Mouse (Mus musculus): ENCODE measurements around the gene Dennd6b. TPM values are rescaled to one million over a fixed set of nuclear protein-coding genes. Genes with fewer than 3 reads are reported as not detected.

The Dennd6b gene
- polyA plus RNA-seq, 1 experiment: 2.2 TPM

DNA sequence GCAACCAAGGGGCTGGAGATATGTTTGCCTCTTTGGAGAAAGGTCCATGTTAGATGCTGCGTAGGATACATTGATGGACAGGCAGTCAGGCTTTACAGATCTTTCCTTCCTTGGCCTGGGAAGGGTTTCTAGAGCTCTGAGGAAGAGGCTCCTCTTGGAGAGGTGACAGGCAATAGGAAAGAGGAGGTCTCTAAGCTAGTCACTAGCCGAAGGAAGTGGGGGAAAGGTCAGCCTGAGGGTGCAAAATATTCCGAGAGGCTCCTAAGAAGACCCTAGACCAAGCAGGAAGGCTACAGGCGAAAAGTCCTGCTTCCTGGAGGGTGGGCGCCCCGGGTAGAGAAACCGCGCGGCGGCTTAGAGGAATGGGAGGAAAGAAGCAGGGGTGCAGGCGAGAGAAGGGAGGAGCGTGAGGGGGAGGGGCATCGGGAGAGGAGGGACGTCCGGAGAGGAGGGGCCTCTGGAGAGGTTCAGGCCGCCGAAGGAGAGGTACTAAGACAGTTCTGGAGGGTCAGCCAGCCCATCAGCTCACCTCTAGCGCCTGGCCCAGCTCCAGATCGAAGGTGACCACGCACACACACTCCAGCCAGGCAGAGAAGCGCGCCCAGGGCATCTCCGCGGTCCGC, 495 bp downstream of the Dennd6b start:
- Histone ChIP-seq H3K27ac (replicated peaks; ENCODE audit: low read depth, low read length) (peak overlapping the region; percentile 92), H3K4me1 (ENCODE audit: control insufficient read depth, insufficient read depth, insufficient read length, low read length) (peaks cover 4% of the 10 kb centered on the region; the same call in 1 of the 2 replicates), H3K4me3 (ENCODE audit: insufficient read depth, low read depth, low read length) (peak overlapping the region; percentile 92)

GRCm38 (mm10) chr15:89195261-89195681, 1.0 kb downstream of the Dennd6b start:
- Histone ChIP-seq H3K27ac (replicated peaks; ENCODE audit: low read depth, low read length) (no peak overlapping the region), H3K4me3 (ENCODE audit: insufficient read depth, low read depth, low read length) (peak overlapping the region; percentile 92), H3K4me1 (ENCODE audit: control insufficient read depth, insufficient read depth, insufficient read length, low read length) (peaks cover 4% of the 10 kb centered on the region; the same call in 1 of the 2 replicates)

DNA sequence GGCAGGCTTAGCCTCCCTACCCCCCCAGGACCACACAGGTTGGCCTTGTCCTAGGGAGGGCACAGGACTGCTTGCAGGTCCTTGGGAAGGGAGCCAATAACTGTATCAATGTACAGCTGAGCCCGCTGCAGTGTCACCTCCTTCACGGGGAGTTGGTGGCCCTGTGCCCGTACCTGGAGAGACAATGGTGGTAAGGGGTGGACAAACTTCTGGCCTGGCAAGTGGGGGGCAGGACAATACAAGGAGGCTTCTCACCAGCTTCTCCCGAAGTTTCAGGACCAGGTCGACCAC, 11.4 kb downstream of the Dennd6b start:
- Histone ChIP-seq H3K27ac (replicated peaks; ENCODE audit: low read depth, low read length) (no peak overlapping the region), H3K4me1 (ENCODE audit: control insufficient read depth, insufficient read depth, insufficient read length, low read length) (0 out of 2 replicates have a peak, but pooled peaks cover 4% of the 10 kb centered on the region), H3K4me3 (ENCODE audit: insufficient read depth, low read depth, low read length) (no peak overlapping the region)

- 0 out of 2 replicates have a peak, but pooled peaks cover 4% of the 10 kb centered on the region for H3K4me1 ChIP-seq (ENCODE audit: control insufficient read depth, insufficient read depth, insufficient read length, low read length)
- H3K27ac ChIP-seq (replicated peaks; ENCODE audit: low read depth, low read length): no peak overlapping the region
- no peak overlapping the region for H3K4me3 ChIP-seq (ENCODE audit: insufficient read depth, low read depth, low read length)
These were observed 12.0 kb downstream of the Dennd6b start for GRCm38 (mm10) chr15:89184141-89184936.

GRCm38 (mm10) chr15:89182842-89183241, 13.5 kb downstream of the Dennd6b start:
- Histone ChIP-seq H3K27ac (replicated peaks; ENCODE audit: low read depth, low read length) (no peak overlapping the region), H3K4me1 (ENCODE audit: control insufficient read depth, insufficient read depth, insufficient read length, low read length) (peaks cover 8% of the 10 kb centered on the region; the same call in 1 of the 2 replicates), H3K4me3 (ENCODE audit: insufficient read depth, low read depth, low read length) (no peak overlapping the region)

DNA sequence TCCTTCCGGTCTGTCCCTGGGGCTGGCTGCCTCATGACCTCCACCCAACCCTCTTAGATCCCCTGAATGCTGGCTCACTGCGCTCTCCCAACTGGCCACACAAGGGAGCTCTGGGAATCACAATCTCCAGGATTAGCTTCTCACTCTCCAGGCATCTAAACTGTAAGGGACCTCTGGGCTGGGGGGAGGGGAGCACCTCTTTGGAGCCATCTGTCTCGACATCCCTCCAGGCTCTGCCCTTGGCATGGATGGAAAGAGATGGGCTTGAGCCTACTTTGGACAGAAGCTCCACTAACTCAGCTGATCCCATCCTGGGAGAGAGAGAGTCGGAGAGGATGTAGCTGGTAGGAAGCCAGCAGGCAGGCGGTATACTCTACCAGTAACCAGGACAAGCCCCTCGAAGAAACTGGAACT, 14.0 kb downstream of the Dennd6b start:
- peaks cover 9% of the 10 kb centered on the region for H3K4me1 ChIP-seq (ENCODE audit: control insufficient read depth, insufficient read depth, insufficient read length, low read length)
- H3K4me3 ChIP-seq (ENCODE audit: insufficient read depth, low read depth, low read length): no peak overlapping the region
- 0 out of 2 replicates have a peak overlapping the region, but pooled peaks have one; percentile 11 for H3K27ac ChIP-seq (replicated peaks; ENCODE audit: low read depth, low read length)

- Histone ChIP-seq H3K4me3 (ENCODE audit: insufficient read depth, low read depth, low read length) (no peak overlapping the region), H3K27ac (replicated peaks; ENCODE audit: low read depth, low read length) (no peak overlapping the region), H3K4me1 (ENCODE audit: control insufficient read depth, insufficient read depth, insufficient read length, low read length) (peaks cover 15% of the 10 kb centered on the region)
These were observed 14.6 kb downstream of the Dennd6b start for GRCm38 (mm10) chr15:89181561-89182270.

DNA sequence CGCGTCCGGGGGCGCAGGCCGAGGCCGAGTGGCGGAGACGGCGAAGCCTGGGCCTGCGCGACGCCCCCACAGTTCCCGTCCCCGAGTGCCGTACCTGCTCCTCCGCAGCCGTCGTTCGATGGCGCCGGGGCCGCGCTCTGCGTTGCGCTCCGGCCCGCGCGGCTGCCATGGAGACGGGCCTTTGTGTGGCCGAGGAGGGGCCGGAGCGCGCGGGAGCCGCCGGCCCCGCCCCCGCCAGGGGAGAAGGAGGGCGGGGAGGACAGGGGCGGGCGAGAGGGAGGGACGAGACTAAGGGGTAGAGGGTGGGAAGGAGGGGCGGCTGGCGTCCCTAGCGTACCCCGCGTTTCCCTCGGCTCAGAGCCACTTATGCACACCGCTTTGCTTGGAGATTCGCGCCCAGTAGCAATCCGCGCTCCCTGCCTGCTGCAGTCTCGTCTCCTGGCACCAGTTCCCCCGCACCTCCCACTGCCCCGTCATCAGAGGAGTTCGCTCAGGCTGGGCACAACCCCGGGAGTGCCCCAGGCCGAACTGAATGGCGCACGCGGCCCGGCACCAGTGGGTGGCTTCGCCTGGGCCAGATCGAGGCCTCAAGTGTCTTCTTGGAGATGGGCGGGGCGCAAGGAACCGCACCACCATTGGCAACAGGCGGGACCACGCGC, 15.6 kb downstream of the Dennd6b start, which contains the start of gene Plxnb2:
TSS of gene Plxnb2 (minus strand) at position 218 of the 659 bp plus-strand sequence.
- Histone ChIP-seq H3K27ac (replicated peaks; ENCODE audit: low read depth, low read length) (peak within 1 kb of the TSS; percentile 53), H3K4me3 (ENCODE audit: insufficient read depth, low read depth, low read length) (peak within 1 kb of the TSS; percentile 61), H3K4me1 (ENCODE audit: control insufficient read depth, insufficient read depth, insufficient read length, low read length) (peaks cover 17% of the 10 kb centered on the region)

GRCm38 (mm10) chr15:89180081-89180541, 16.2 kb downstream of the Dennd6b start:
- Histone ChIP-seq H3K4me3 (ENCODE audit: insufficient read depth, low read depth, low read length) (peak overlapping the region; percentile 61), H3K4me1 (ENCODE audit: control insufficient read depth, insufficient read depth, insufficient read length, low read length) (peaks cover 17% of the 10 kb centered on the region)

DNA sequence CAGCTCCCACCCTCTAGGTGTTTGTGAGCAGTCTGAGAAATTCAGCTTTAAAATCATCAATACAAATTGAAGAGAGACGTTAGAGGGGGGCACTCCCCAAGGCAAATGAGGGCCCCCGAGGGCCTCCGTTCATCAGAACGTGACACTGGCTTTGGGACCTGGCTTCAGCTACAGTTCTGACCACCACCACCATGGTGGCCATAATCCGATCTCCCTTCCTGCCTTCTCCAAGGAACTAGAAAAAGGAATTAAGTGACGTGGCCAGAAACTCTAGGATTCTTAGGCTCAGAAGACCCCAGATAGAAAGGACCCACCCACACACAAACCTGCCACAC, 16.7 kb downstream of the Dennd6b start:
- H3K4me1 ChIP-seq (ENCODE audit: control insufficient read depth, insufficient read depth, insufficient read length, low read length): peaks cover 17% of the 10 kb centered on the region
- H3K27ac ChIP-seq (replicated peaks; ENCODE audit: low read depth, low read length): peak overlapping the region; percentile 53
- H3K4me3 ChIP-seq (ENCODE audit: insufficient read depth, low read depth, low read length): peak overlapping the region; percentile 61

More at GRCm38 (mm10) chr15:89180081-89180541, 16.2 kb downstream of the Dennd6b start:
- peak overlapping the region; percentile 53 for H3K27ac ChIP-seq (replicated peaks; ENCODE audit: low read depth, low read length)

DNA sequence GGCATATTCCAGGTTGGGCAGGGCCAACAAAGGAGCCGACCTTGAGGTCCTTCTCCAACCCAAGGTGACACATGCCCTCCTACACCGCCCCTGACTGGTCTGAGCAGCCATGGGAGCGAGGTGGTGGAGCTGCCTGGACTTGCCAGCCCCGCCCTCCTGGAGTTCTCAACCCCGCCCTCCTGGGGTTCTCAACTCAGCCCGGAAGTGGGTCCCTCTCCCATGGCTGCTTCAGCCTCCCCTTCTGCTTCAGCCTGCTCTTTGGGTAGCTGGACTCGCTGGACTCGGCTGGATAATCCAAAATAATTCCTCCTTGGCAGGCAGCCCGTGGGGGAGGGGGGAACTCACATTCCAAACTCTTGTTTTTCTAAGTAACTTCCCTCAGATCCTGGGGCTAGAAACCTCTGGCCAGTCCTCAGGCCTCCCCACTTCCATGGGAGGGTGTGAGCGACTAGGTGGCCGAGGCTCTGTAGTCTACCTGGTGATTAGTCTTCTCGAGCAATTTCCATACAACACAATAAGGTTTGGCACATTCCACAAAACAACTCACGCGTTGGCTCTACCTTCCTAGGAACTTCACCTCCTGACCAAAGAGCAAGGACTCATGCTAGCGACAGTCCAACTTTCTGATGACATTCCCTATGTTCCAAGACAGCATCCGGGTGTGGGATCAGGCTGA, 17.2 kb downstream of the Dennd6b start:
- Histone ChIP-seq H3K27ac (replicated peaks; ENCODE audit: low read depth, low read length) (peak overlapping the region; percentile 53), H3K4me1 (ENCODE audit: control insufficient read depth, insufficient read depth, insufficient read length, low read length) (peaks cover 17% of the 10 kb centered on the region), H3K4me3 (ENCODE audit: insufficient read depth, low read depth, low read length) (peak overlapping the region; percentile 61)

DNA sequence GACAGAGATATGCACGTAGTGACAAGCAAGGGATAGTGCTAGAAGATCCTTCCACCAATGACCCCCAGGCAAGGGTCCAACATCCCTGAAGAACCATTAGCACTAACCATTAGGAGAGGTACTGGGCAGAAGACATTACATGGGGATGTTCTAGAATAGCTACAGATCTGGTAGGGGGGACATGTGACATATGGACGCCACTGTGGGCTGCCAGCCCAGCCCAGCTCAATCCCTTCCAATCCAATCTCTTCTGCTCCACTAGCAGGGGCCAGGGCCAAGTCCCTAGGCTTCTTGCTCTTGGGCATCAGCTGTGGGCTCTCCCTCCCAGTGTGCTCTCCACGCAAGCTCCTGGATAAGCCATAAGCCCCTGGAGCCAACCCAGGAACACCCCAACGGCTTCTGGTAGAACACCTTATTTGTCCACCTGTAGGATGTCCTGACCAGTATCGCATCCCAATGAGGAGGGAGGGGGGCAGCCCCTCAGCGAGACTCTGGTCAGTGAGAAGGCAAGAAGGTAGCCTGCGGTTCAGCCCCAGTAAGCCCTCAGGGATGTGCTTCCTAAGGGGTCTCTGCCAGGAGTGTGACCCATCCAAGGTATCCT, 17.9 kb downstream of the Dennd6b start:
- H3K4me3 ChIP-seq (ENCODE audit: insufficient read depth, low read depth, low read length): peak overlapping the region; percentile 61; the same call in 1 of the 2 replicates
- peaks cover 17% of the 10 kb centered on the region for H3K4me1 ChIP-seq (ENCODE audit: control insufficient read depth, insufficient read depth, insufficient read length, low read length)
- peak overlapping the region; percentile 53 for H3K27ac ChIP-seq (replicated peaks; ENCODE audit: low read depth, low read length)

GRCm38 (mm10) chr15:89177576-89178259, 18.6 kb downstream of the Dennd6b start:
- H3K27ac ChIP-seq (replicated peaks; ENCODE audit: low read depth, low read length): peak overlapping the region; percentile 80
- H3K4me3 ChIP-seq (ENCODE audit: insufficient read depth, low read depth, low read length): no peak overlapping the region
- peaks cover 17% of the 10 kb centered on the region for H3K4me1 ChIP-seq (ENCODE audit: control insufficient read depth, insufficient read depth, insufficient read length, low read length)
